Mouse (Mus musculus): Measurements from ENCODE around the gene Gm15557.
"Not testable (repeated sequence)": the region's sequence is repeated elsewhere in the genome, so short reads cannot be mapped to it uniquely, and the experiment has no call there.

Gene Gm15557

GRCm38 (mm10) chr2:155940681-155941080 is at the start of gene Gm15557:
Gm15557 (plus strand) TSS chr2:155940728.
- no peak for DNase-seq

- DNase-seq: no peak
These were observed 46.1 kb upstream of the Gm15557 start for GRCm38 (mm10) chr2:155894307-155895045.

GRCm38 (mm10) chr2:155895046-155895735 is 45.3 kb upstream of the Gm15557 start:
- DNase-seq: no peak

GRCm38 (mm10) chr2:155902989-155903631 is 37.4 kb upstream of the Gm15557 start:
- DNase-seq: peak; percentile 64 to 67

- peak in 1 of 2 experiments; percentile 8 for DNase-seq
These were observed 36.9 kb upstream of the Gm15557 start for GRCm38 (mm10) chr2:155903632-155904008.

GRCm38 (mm10) chr2:155914684-155915083 is 25.8 kb upstream of the Gm15557 start:
- DNase-seq: no peak

- DNase-seq: no peak
These were observed 17.4 kb upstream of the Gm15557 start for GRCm38 (mm10) chr2:155923143-155923542.

- not testable (repeated sequence) for DNase-seq
These were observed 15.3 kb upstream of the Gm15557 start for GRCm38 (mm10) chr2:155925213-155925612.

GRCm38 (mm10) chr2:155928711-155929345 is 11.7 kb upstream of the Gm15557 start:
- DNase-seq: no peak

- DNase-seq: peak; percentile 89 to 94
These were observed 10.7 kb upstream of the Gm15557 start, which contains the start of gene Uqcc1 for GRCm38 (mm10) chr2:155929531-155930442. Uqcc1 (minus strand) TSS chr2:155930310.

GRCm38 (mm10) chr2:155939897-155940529 is 515 bp upstream of the Gm15557 start:
- no peak for DNase-seq

- DNase-seq: no peak
These were observed 1.3 kb downstream of the Gm15557 start for GRCm38 (mm10) chr2:155941697-155942442.

GRCm38 (mm10) chr2:155943463-155943862 is 2.9 kb downstream of the Gm15557 start:
- no peak for DNase-seq

GRCm38 (mm10) chr2:155944685-155945084 is 4.2 kb downstream of the Gm15557 start:
- no peak for DNase-seq

- no peak for DNase-seq
These were observed 4.6 kb downstream of the Gm15557 start, which contains the start of gene Gdf5 for GRCm38 (mm10) chr2:155945124-155945523. Gdf5 (minus strand) TSS chr2:155945367.

GRCm38 (mm10) chr2:155945580-155945979 is 5.1 kb downstream of the Gm15557 start:
- DNase-seq: no peak

GRCm38 (mm10) chr2:155946069-155946468 is 5.5 kb downstream of the Gm15557 start:
- peak; percentile 63 to 67 for DNase-seq

GRCm38 (mm10) chr2:155946499-155946898 is 6.0 kb downstream of the Gm15557 start:
- DNase-seq: no peak

- no peak for DNase-seq
These were observed 7.0 kb downstream of the Gm15557 start for GRCm38 (mm10) chr2:155947390-155948002.

- no peak for DNase-seq
These were observed 8.8 kb downstream of the Gm15557 start for GRCm38 (mm10) chr2:155949362-155949761.

All from cerebellum, postnatal 36 days (tissue).